ENCODE assay signal across 29 mouse cellular contexts in the genomic region with DNA sequence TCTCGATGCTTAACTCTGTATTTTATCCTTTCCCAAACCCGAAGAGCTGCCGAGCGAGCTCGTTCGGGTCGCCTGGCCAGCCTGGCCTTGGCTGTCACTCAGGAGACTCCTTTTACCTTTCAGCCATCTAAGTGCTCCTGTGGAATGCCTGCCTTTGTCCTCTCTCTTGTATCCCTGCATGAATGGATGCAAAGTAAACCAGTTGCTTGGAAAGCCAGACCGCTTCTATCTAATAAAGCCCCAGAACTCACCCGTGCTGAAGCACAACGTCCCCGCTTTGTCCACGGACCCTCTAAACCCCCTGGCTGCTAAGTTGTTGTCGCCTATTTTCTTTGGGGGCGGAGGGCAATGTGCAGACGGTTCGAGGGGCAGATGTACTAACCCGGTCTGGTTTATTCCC. TPM values are rescaled to one million over a fixed set of nuclear protein-coding genes. Genes with fewer than 3 reads are reported as not detected.
DNase-seq lines count a peak whose midpoint lies in the region; ATAC-seq and TF ChIP-seq lines count a peak whose summit lies in the region.
"Had no signal": no experiment of that assay in that cellular context is flagged by ENCODE, and none has a peak within 500 bp of the region (broad histone marks: within the 10 kb centered on the region; RNA-seq: fewer than 3 reads in every experiment).

No protein-coding gene starts in this region.

- no peak overlapping the region for H3K4me2 ChIP-seq in forebrain, postnatal 0 days (ENCODE audit: low read depth)
- 0 out of 2 replicates have a peak overlapping the region, but pooled peaks have one; percentile 8 for H3K4me2 ChIP-seq in hindbrain, embryonic 12.5 days (replicated peaks)
- no peak overlapping the region for H3K4me2 ChIP-seq in hindbrain, embryonic 14.5 days (replicated peaks)
- H3K4me2 ChIP-seq in forebrain, embryonic 14.5 days (ENCODE audit: low read length) = 0 out of 2 replicates have a peak overlapping the region, but pooled peaks have one; percentile 6
- H3K4me2 ChIP-seq: heart, embryonic 15.5 days; intestine, embryonic 15.5 days; limb, embryonic 13.5 days; liver, embryonic 12.5 days; neural tube, embryonic 12.5 days had no signal

- TF ChIP-seq CTCF in forebrain, postnatal 0 days (IDR thresholded peaks at IDR 0.05; ENCODE audit: low read depth) = no peak
- no peak for TF ChIP-seq CTCF in brain, embryonic 14.5 days (IDR thresholded peaks at IDR 0.05; ENCODE audit: borderline replicate concordance, extremely low read depth, insufficient read depth, insufficient read length)

- TF ChIP-seq POLR2A in brain, embryonic 14.5 days (IDR thresholded peaks at IDR 0.05; ENCODE audit: borderline replicate concordance, extremely low read depth, insufficient read depth, insufficient read length, poor library complexity, severe bottlenecking) = no peak

- DNase-seq in forebrain, embryonic 10.5 days (ENCODE audit: extremely low spot score, low spot score) = peak; percentile 33
- DNase-seq in forebrain, postnatal 0 days = no peak
- no peak for DNase-seq in hindbrain, embryonic 14.5 days (ENCODE audit: low spot score)
- peak; percentile 60 for DNase-seq in brain, embryonic 14.5 days (ENCODE audit: low read depth)
- DNase-seq in forebrain, embryonic 14.5 days (ENCODE audit: low spot score) = no peak
- DNase-seq in thymus, postnatal 0 days (ENCODE audit: low spot score) = no peak
- DNase-seq in thymus, postnatal 4 days = no peak
- DNase-seq: adrenal gland, postnatal 14 days; cerebellum, adult 11-12 months; cerebellum, adult 9-11 months; gastrocnemius, postnatal 10 days; kidney, adult 2 months; kidney, postnatal 36 days; lung, adult 18-20 months; lung, postnatal 10 days; right cerebral cortex, adult 18-20 months; spleen, adult 18-20 months; thymus, postnatal 25 days had no signal

- no peak overlapping the region for H3K9ac ChIP-seq in forebrain, postnatal 0 days
- H3K9ac ChIP-seq in hindbrain, embryonic 12.5 days = no peak overlapping the region
- H3K9ac ChIP-seq in hindbrain, embryonic 14.5 days = no peak overlapping the region
- peak overlapping the region; percentile 29; the same call in 1 of the 2 replicates for H3K9ac ChIP-seq in forebrain, embryonic 14.5 days (ENCODE audit: low read length)
- H3K9ac ChIP-seq: heart, embryonic 15.5 days; intestine, embryonic 15.5 days; limb, embryonic 13.5 days; liver, embryonic 12.5 days; neural tube, embryonic 12.5 days had no signal

- peaks cover 39% of the 10 kb centered on the region for H3K36me3 ChIP-seq in forebrain, embryonic 10.5 days (replicated peaks)
- peaks cover 21% of the 10 kb centered on the region for H3K36me3 ChIP-seq in forebrain, postnatal 0 days (ENCODE audit: insufficient read depth)
- H3K36me3 ChIP-seq in hindbrain, embryonic 12.5 days = peaks cover 22% of the 10 kb centered on the region
- H3K36me3 ChIP-seq in hindbrain, embryonic 14.5 days (replicated peaks; ENCODE audit: control insufficient read depth, insufficient read depth) = peaks cover 34% of the 10 kb centered on the region
- H3K36me3 ChIP-seq in forebrain, embryonic 14.5 days (ENCODE audit: control insufficient read depth, insufficient read depth, low read length) = peaks cover 23% of the 10 kb centered on the region
- H3K36me3 ChIP-seq: G1E; liver, embryonic 12.5 days had no signal

- H3K4me3 ChIP-seq in forebrain, embryonic 10.5 days = peak overlapping the region; percentile 19
- no peak overlapping the region for H3K4me3 ChIP-seq in forebrain, postnatal 0 days (ENCODE audit: low read depth, low read length)
- H3K4me3 ChIP-seq in hindbrain, embryonic 12.5 days = no peak overlapping the region
- no peak overlapping the region for H3K4me3 ChIP-seq in hindbrain, embryonic 14.5 days (replicated peaks; ENCODE audit: low read length)
- H3K4me3 ChIP-seq in forebrain, embryonic 14.5 days (ENCODE audit: low read depth, low read length) = no peak overlapping the region
- H3K4me3 ChIP-seq: heart, embryonic 10.5 days; heart, embryonic 15.5 days; intestine, embryonic 15.5 days; limb, embryonic 13.5 days; liver, embryonic 12.5 days; neural tube, embryonic 12.5 days had no signal

- WGBS in forebrain, embryonic 10.5 days = 47% methylated on average over 17 of the region's 17 CpGs
- 16% methylated on average over 17 of the region's 17 CpGs for WGBS in forebrain, postnatal 0 days
- 45% methylated on average over 17 of the region's 17 CpGs for WGBS in hindbrain, embryonic 12.5 days
- 38% methylated on average over 17 of the region's 17 CpGs for WGBS in hindbrain, embryonic 14.5 days
- 14% methylated on average over 17 of the region's 17 CpGs for WGBS in forebrain, embryonic 14.5 days

- H3K27me3 ChIP-seq in forebrain, embryonic 10.5 days (ENCODE audit: poor library complexity, severe bottlenecking) = no peaks in the 10 kb centered on the region
- H3K27me3 ChIP-seq in forebrain, postnatal 0 days (ENCODE audit: insufficient read depth, low read length) = no peaks in the 10 kb centered on the region
- H3K27me3 ChIP-seq in hindbrain, embryonic 12.5 days = no peaks in the 10 kb centered on the region
- H3K27me3 ChIP-seq in hindbrain, embryonic 14.5 days (ENCODE audit: control insufficient read depth, insufficient read depth, low read length) = no peaks in the 10 kb centered on the region
- no peaks in the 10 kb centered on the region for H3K27me3 ChIP-seq in forebrain, embryonic 14.5 days (replicated peaks; ENCODE audit: control insufficient read depth, insufficient read depth, low read length)
- H3K27me3 ChIP-seq: heart, embryonic 15.5 days; intestine, embryonic 15.5 days; limb, embryonic 13.5 days; liver, embryonic 12.5 days; neural tube, embryonic 12.5 days; Patski had no signal

- peaks cover 43% of the 10 kb centered on the region for H3K4me1 ChIP-seq in forebrain, embryonic 10.5 days
- H3K4me1 ChIP-seq in forebrain, postnatal 0 days (ENCODE audit: insufficient read depth) = peaks cover 9% of the 10 kb centered on the region; the same call in 1 of the 2 replicates
- peaks cover 15% of the 10 kb centered on the region for H3K4me1 ChIP-seq in hindbrain, embryonic 12.5 days
- no peaks in the 10 kb centered on the region for H3K4me1 ChIP-seq in hindbrain, embryonic 14.5 days (replicated peaks; ENCODE audit: control insufficient read depth, insufficient read depth, low read length)
- peaks cover 12% of the 10 kb centered on the region for H3K4me1 ChIP-seq in forebrain, embryonic 14.5 days (ENCODE audit: control insufficient read depth, insufficient read depth, low read length)
- H3K4me1 ChIP-seq: heart, embryonic 10.5 days; intestine, embryonic 15.5 days; neural tube, embryonic 12.5 days had no signal

- no peaks in the 10 kb centered on the region for H3K9me3 ChIP-seq in forebrain, embryonic 10.5 days
- H3K9me3 ChIP-seq in forebrain, postnatal 0 days (ENCODE audit: low read length) = no peaks in the 10 kb centered on the region
- no peaks in the 10 kb centered on the region for H3K9me3 ChIP-seq in hindbrain, embryonic 12.5 days (replicated peaks)
- no peaks in the 10 kb centered on the region for H3K9me3 ChIP-seq in hindbrain, embryonic 14.5 days (ENCODE audit: control insufficient read depth, low read length)
- H3K9me3 ChIP-seq in forebrain, embryonic 14.5 days (replicated peaks; ENCODE audit: control insufficient read depth, low read length) = no peaks in the 10 kb centered on the region
- H3K9me3 ChIP-seq: G1E; heart, embryonic 10.5 days; heart, embryonic 15.5 days; intestine, embryonic 15.5 days; limb, embryonic 13.5 days; liver, embryonic 12.5 days; neural tube, embryonic 12.5 days had no signal

- ATAC-seq in forebrain, postnatal 0 days = no peak
- no peak for ATAC-seq in hindbrain, embryonic 12.5 days (ENCODE audit: low FRiP score)
- no peak for ATAC-seq in hindbrain, embryonic 14.5 days (ENCODE audit: low FRiP score)
- peak; percentile 32; the same call in 1 of the 2 replicates for ATAC-seq in forebrain, embryonic 14.5 days
- ATAC-seq: hindbrain, embryonic 16.5 days; intestine, embryonic 15.5 days; liver, embryonic 12.5 days; Patski had no signal

- H3K27ac ChIP-seq in forebrain, embryonic 10.5 days = peak overlapping the region; percentile 85
- H3K27ac ChIP-seq in forebrain, postnatal 0 days (ENCODE audit: low read depth, low read length) = no peak overlapping the region
- peak overlapping the region; percentile 17; the same call in 1 of the 2 replicates for H3K27ac ChIP-seq in hindbrain, embryonic 12.5 days
- H3K27ac ChIP-seq in hindbrain, embryonic 14.5 days = no peak overlapping the region
- H3K27ac ChIP-seq in forebrain, embryonic 14.5 days (ENCODE audit: low read depth, low read length) = 0 out of 2 replicates have a peak overlapping the region, but pooled peaks have one; percentile 21
- H3K27ac ChIP-seq: heart, embryonic 10.5 days; heart, embryonic 15.5 days; intestine, embryonic 15.5 days; limb, embryonic 13.5 days; liver, embryonic 12.5 days; macrophage; neural tube, embryonic 12.5 days had no signal

RNA-seq across cellular contexts. Expression of gene Clstn1, which starts 40.5 kb away (rescaled TPM):
- 17.8 and 21.4 TPM in 2 replicates for polyA plus RNA-seq in forebrain, embryonic 10.5 days (2016; fragmentation: Nextera tagmentation; extraction: Ambion mirVana)
- 367 and 451 TPM in 2 replicates for total RNA-seq in forebrain, postnatal 0 days (2014; rRNA removed)
- polyA plus RNA-seq in forebrain, postnatal 0 days (2015; fragmentation: Nextera tagmentation; extraction: Ambion mirVana) = 142 and 179 TPM in 2 replicates
- 135 and 138 TPM in 2 replicates for polyA plus RNA-seq in hindbrain, embryonic 12.5 days (2016; fragmentation: Nextera tagmentation; extraction: Ambion mirVana)
- 147 and 154 TPM in 2 replicates for polyA plus RNA-seq in hindbrain, embryonic 14.5 days (2014; fragmentation: Nextera tagmentation; extraction: Ambion mirVana)
- polyA plus RNA-seq in brain, embryonic 14.5 days (2012; rRNA removed) = 51.4 and 145 TPM in 2 replicates
- 36.1 and 42.4 TPM in 2 replicates for polyA plus RNA-seq in forebrain, embryonic 14.5 days (2014; fragmentation: Nextera tagmentation; extraction: Ambion mirVana)
- 20.4 and 21.1 TPM in 2 replicates for polyA plus RNA-seq in thymus, postnatal 0 days (2015; fragmentation: Nextera tagmentation; extraction: Ambion mirVana)

Comparison
In these comparisons a context has a peak if more than half of its experiments do, and no peak if none do; other contexts are left out.
1. DNase-seq: peak in forebrain, embryonic 10.5 days (single experiment) and brain, embryonic 14.5 days (single experiment); none in forebrain, postnatal 0 days (single experiment), hindbrain, embryonic 14.5 days (single experiment), forebrain, embryonic 14.5 days (single experiment), thymus, postnatal 0 days (single experiment) and thymus, postnatal 4 days (single experiment).
2. H3K27ac ChIP-seq: peak in forebrain, embryonic 10.5 days (single experiment), hindbrain, embryonic 12.5 days (single experiment) and forebrain, embryonic 14.5 days (single experiment); none in forebrain, postnatal 0 days (single experiment) and hindbrain, embryonic 14.5 days (single experiment).
3. H3K4me2 ChIP-seq: peak in hindbrain, embryonic 12.5 days (single experiment) and forebrain, embryonic 14.5 days (single experiment); none in forebrain, postnatal 0 days (single experiment) and hindbrain, embryonic 14.5 days (single experiment).